In the genomic region with DNA sequence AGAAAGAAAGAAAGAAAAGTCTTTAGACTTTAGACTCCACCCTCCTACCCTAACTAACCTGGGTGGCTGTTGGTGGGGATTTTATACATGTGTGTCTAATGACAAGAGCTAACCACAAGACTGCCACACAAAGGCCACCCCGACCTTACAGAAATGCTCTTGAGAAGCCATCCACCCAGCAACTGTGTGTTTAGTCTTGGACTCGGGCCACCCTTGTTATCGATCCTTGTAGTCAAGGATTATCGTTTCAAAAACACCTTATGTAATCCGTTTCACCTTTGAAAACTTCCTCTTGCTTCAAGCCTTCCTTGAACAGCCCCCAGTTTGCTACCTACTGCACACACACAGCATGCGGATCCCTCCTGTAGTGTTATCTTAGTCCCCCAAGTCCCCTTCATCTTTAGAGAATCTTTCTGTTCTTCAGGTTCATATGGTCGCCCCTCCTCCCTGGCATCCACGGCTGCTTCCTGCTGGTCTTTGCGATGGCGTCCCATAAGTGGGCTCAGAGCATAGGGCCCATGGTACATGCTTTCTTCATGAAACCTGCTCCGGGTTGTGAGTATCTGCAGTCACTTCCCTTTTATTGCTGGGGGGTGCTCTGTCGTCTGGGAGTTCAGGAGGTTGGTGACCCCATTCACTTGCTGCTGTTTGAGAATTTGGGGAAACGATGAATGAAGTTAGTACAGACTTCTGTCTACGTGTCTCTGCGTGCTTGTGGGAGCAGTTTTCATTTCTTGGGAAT, we compare ENCODE assay signal across 11 mouse cellular contexts. TPM values are rescaled to one million over a fixed set of nuclear protein-coding genes. Genes with fewer than 3 reads are reported as not detected.
DNase-seq lines count a peak whose midpoint lies in the region; ATAC-seq and TF ChIP-seq lines count a peak whose summit lies in the region.
"Had no signal": no experiment of that assay in that cellular context is flagged by ENCODE, and none has a peak within 500 bp of the region (broad histone marks: within the 10 kb centered on the region; RNA-seq: fewer than 3 reads in every experiment).

A gene (plus strand): TSS at position 322 of the 742 bp plus-strand sequence.

- H3K27me3 ChIP-seq in hindbrain, embryonic 10.5 days (ENCODE audit: insufficient read depth, poor library complexity, severe bottlenecking) = peaks cover 31% of the 10 kb centered on the region
- H3K27me3 ChIP-seq in hindbrain, embryonic 14.5 days (ENCODE audit: control insufficient read depth, insufficient read depth, low read length) = no peaks in the 10 kb centered on the region
- no peaks in the 10 kb centered on the region for H3K27me3 ChIP-seq in lung, embryonic 14.5 days (ENCODE audit: insufficient read depth, low read length)
- H3K27me3 ChIP-seq in neural tube, embryonic 14.5 days (ENCODE audit: control insufficient read depth, insufficient read depth, low read length) = no peaks in the 10 kb centered on the region

- H3K9ac ChIP-seq in hindbrain, embryonic 14.5 days = no peak within 1 kb of the TSS
- no peak within 1 kb of the TSS for H3K9ac ChIP-seq in lung, embryonic 14.5 days
- no peak within 1 kb of the TSS for H3K9ac ChIP-seq in neural tube, embryonic 14.5 days (replicated peaks; ENCODE audit: low read depth, low read length)

- no peak within 1 kb of the TSS for H3K4me3 ChIP-seq in hindbrain, embryonic 10.5 days
- H3K4me3 ChIP-seq in hindbrain, embryonic 14.5 days (replicated peaks; ENCODE audit: low read length) = no peak within 1 kb of the TSS
- no peak within 1 kb of the TSS for H3K4me3 ChIP-seq in lung, embryonic 14.5 days (ENCODE audit: low read depth, low read length)
- no peak within 1 kb of the TSS for H3K4me3 ChIP-seq in neural tube, embryonic 14.5 days (ENCODE audit: low read depth, low read length)

- no peaks in the 10 kb centered on the region for H3K9me3 ChIP-seq in hindbrain, embryonic 10.5 days
- no peaks in the 10 kb centered on the region for H3K9me3 ChIP-seq in hindbrain, embryonic 14.5 days (ENCODE audit: control insufficient read depth, low read length)
- H3K9me3 ChIP-seq in lung, embryonic 14.5 days (ENCODE audit: low read depth, low read length) = no peaks in the 10 kb centered on the region
- H3K9me3 ChIP-seq in neural tube, embryonic 14.5 days (ENCODE audit: control insufficient read depth, low read length) = no peaks in the 10 kb centered on the region

- no peak for DNase-seq in hindbrain, embryonic 10.5 days (ENCODE audit: low spot score)
- DNase-seq in hindbrain, embryonic 14.5 days (ENCODE audit: low spot score) = no peak
- no peak for DNase-seq in lung, embryonic 14.5 days
- no peak for DNase-seq in lung, postnatal 25 days (ENCODE audit: low spot score)
- no peak for DNase-seq in right cerebral cortex, adult 2 months (ENCODE audit: low spot score in 2 of 2)
- no peak for DNase-seq in urinary bladder, postnatal 14 days (ENCODE audit: low spot score)
- DNase-seq: cerebellum, postnatal 14 days had no signal

- no peak within 1 kb of the TSS for H3K4me2 ChIP-seq in hindbrain, embryonic 14.5 days (replicated peaks)
- peak within 1 kb of the TSS; percentile 5; the same call in 1 of the 2 replicates for H3K4me2 ChIP-seq in lung, embryonic 14.5 days
- no peak within 1 kb of the TSS for H3K4me2 ChIP-seq in neural tube, embryonic 14.5 days (ENCODE audit: low read depth, low read length)

- H3K4me1 ChIP-seq in hindbrain, embryonic 10.5 days (replicated peaks) = peaks cover 43% of the 10 kb centered on the region
- peaks cover 4% of the 10 kb centered on the region; the same call in 1 of the 2 replicates for H3K4me1 ChIP-seq in hindbrain, embryonic 14.5 days (replicated peaks; ENCODE audit: control insufficient read depth, insufficient read depth, low read length)
- no peaks in the 10 kb centered on the region for H3K4me1 ChIP-seq in lung, embryonic 14.5 days (ENCODE audit: insufficient read depth)
- peaks cover 3% of the 10 kb centered on the region; the same call in 1 of the 2 replicates for H3K4me1 ChIP-seq in neural tube, embryonic 14.5 days (ENCODE audit: control insufficient read depth, insufficient read depth, low read length)

- TF ChIP-seq CTCF in lung, embryonic 14.5 days (IDR thresholded peaks at IDR 0.05; ENCODE audit: low read depth) = no peak

- H3K36me3 ChIP-seq in hindbrain, embryonic 10.5 days = no peaks in the 10 kb centered on the region
- H3K36me3 ChIP-seq in hindbrain, embryonic 14.5 days (replicated peaks; ENCODE audit: control insufficient read depth, insufficient read depth) = no peaks in the 10 kb centered on the region
- no peaks in the 10 kb centered on the region for H3K36me3 ChIP-seq in lung, embryonic 14.5 days (ENCODE audit: insufficient read depth)
- H3K36me3 ChIP-seq in neural tube, embryonic 14.5 days (ENCODE audit: control insufficient read depth, insufficient read depth, low read length) = no peaks in the 10 kb centered on the region

- 80% methylated on average over 15 of the region's 15 CpGs for WGBS in hindbrain, embryonic 10.5 days
- WGBS in hindbrain, embryonic 14.5 days = 86% methylated on average over 15 of the region's 15 CpGs
- 74% methylated on average over 15 of the region's 15 CpGs for WGBS in lung, embryonic 14.5 days
- WGBS in neural tube, embryonic 14.5 days = 88% methylated on average over 15 of the region's 15 CpGs

- no peak for ATAC-seq in hindbrain, embryonic 14.5 days (ENCODE audit: low FRiP score)
- no peak for ATAC-seq in lung, embryonic 14.5 days (ENCODE audit: insufficient read depth)
- no peak for ATAC-seq in erythroid progenitor cell, adult 5-6 weeks (replicated peaks; ENCODE audit: low FRiP score, poor library complexity, severe bottlenecking)
- no peak for ATAC-seq in neural tube, embryonic 14.5 days (ENCODE audit: low read depth)

- H3K27ac ChIP-seq in hindbrain, embryonic 10.5 days = peak within 1 kb of the TSS; percentile 50
- H3K27ac ChIP-seq in hindbrain, embryonic 14.5 days = no peak within 1 kb of the TSS
- H3K27ac ChIP-seq in lung, embryonic 14.5 days (ENCODE audit: low read depth) = peak within 1 kb of the TSS; percentile 70
- H3K27ac ChIP-seq in neural tube, embryonic 14.5 days (ENCODE audit: low read depth, low read length) = peak within 1 kb of the TSS; percentile 24; the same call in 1 of the 2 replicates

RNA-seq across cellular contexts. Expression of the gene that starts here (rescaled TPM):
- 0.37 and 0.61 TPM in 2 replicates for polyA plus RNA-seq in hindbrain, embryonic 10.5 days (2016; fragmentation: Nextera tagmentation; extraction: Ambion mirVana)
- 0.48 and 1.6 TPM in 2 replicates for polyA plus RNA-seq in hindbrain, embryonic 14.5 days (2014; fragmentation: Nextera tagmentation; extraction: Ambion mirVana)
- 0.63 and 0.87 TPM in 2 replicates for polyA plus RNA-seq in lung, embryonic 14.5 days (2014; fragmentation: Nextera tagmentation; extraction: Ambion mirVana)
- total RNA-seq in erythroid progenitor cell, adult 5-6 weeks (2015; ENCODE audit: low replicate concordance) = 85.1 and 89.7 TPM in 2 replicates
- 31.5 and 39.7 TPM in 2 replicates for total RNA-seq in erythroid progenitor cell, adult 5-6 weeks (2017; ENCODE audit: low replicate concordance)
- 1.2 and 1.3 TPM in 2 replicates for polyA plus RNA-seq in neural tube, embryonic 14.5 days (2014; fragmentation: Nextera tagmentation; extraction: Ambion mirVana)
- total RNA-seq: layer of hippocampus, adult 8-10 months; left cerebral cortex, postnatal 36 days had no signal
